Mouse (Mus musculus) ES-E14 (cell line): ENCODE data around the gene Tnfrsf1a. TPM values are rescaled to one million over a fixed set of nuclear protein-coding genes. Genes with fewer than 3 reads are reported as not detected.

Experiments
- DNase-seq: peaks from one replicate; pipeline ENCODE4 v3.0.0-alpha.2; 2013; ENCODE audit warnings: low read depth, low spot score
- H3K27ac ChIP-seq: 2 replicates; pipeline ENCODE4 v1.5.1; 2012; ENCODE audit warnings: low read depth, mild to moderate bottlenecking, low read length, moderate library complexity, mixed read lengths; ENCODE audit not compliant: poor library complexity, insufficient read depth, severe bottlenecking
- H3K36me3 ChIP-seq: 2 replicates; pipeline ENCODE4 v1.6.1; 2012; ENCODE audit warnings: mild to moderate bottlenecking, low read length, moderate library complexity, mixed read lengths; ENCODE audit not compliant: control insufficient read depth, poor library complexity, insufficient read depth, severe bottlenecking
- H3K4me1 ChIP-seq, 2 experiments: fragments of 150-350 bp in 1 of 2; sonication (generic) in 1 of 2; 2 replicates each; pipeline ENCODE4 v1.6.1; 2012; ENCODE audit warnings: low read length in 2 of 2, mild to moderate bottlenecking in 1 of 2, mixed read lengths in 1 of 2; ENCODE audit not compliant: control insufficient read depth in 2 of 2, insufficient read depth in 2 of 2, poor library complexity in 1 of 2
- H3K4me3 ChIP-seq, 2 experiments: fragments of 150-350 bp in 1 of 2; sonication (generic) in 1 of 2; 2 replicates each; pipeline ENCODE4 v1.5.1; 2012; ENCODE audit warnings: low read length in 2 of 2, low read depth in 1 of 2, mild to moderate bottlenecking in 1 of 2, mixed read lengths in 1 of 2; ENCODE audit not compliant: insufficient read depth in 1 of 2, poor library complexity in 1 of 2, severe bottlenecking in 1 of 2
- H3K9ac ChIP-seq: 2 replicates; pipeline ENCODE4 v1.6.1; 2012; ENCODE audit warnings: low read depth, mild to moderate bottlenecking, low read length, mixed read lengths; ENCODE audit not compliant: poor library complexity, insufficient read depth, severe bottlenecking
- H3K9me3 ChIP-seq: fragments of 150-350 bp; sonication (generic); 2 replicates; pipeline ENCODE4 v1.6.1; 2012; ENCODE audit warnings: low read depth, mild to moderate bottlenecking, low read length; ENCODE audit not compliant: control insufficient read depth, insufficient read depth
- CHD2 ChIP-seq: IDR thresholded peaks from 2 replicates; pipeline ENCODE4 v1.6.1; 2014; ENCODE audit warnings: mild to moderate bottlenecking, low read depth, low read length, inconsistent platforms
- HCFC1 ChIP-seq: IDR thresholded peaks from 2 replicates; pipeline ENCODE4 v1.6.1; 2012; ENCODE audit warnings: low read length, inconsistent platforms, borderline replicate concordance; ENCODE audit not compliant: insufficient read depth
- MAFK ChIP-seq: IDR thresholded peaks from 2 replicates; pipeline ENCODE4 v1.6.1; 2014; ENCODE audit warnings: mild to moderate bottlenecking, low read depth, low read length, inconsistent platforms; ENCODE audit not compliant: insufficient read depth
- ZC3H11A ChIP-seq: IDR thresholded peaks from 2 replicates; pipeline ENCODE4 v1.6.1; 2012; ENCODE audit warnings: low read depth, mild to moderate bottlenecking, inconsistent platforms, low read length, borderline replicate concordance
- ZNF384 ChIP-seq: IDR thresholded peaks from 2 replicates; pipeline ENCODE4 v1.6.1; 2012; ENCODE audit warnings: low read depth, low read length, inconsistent platforms
- in situ Hi-C, 2 experiments: fragments of 600-800 bp; cut with MboI; formaldehyde crosslinking; loops; one replicate each; pipeline ENCODE4 v1.15.1; 2025; ENCODE audit warnings: low sequenced_read_pairs in 2 of 2, inconsistent platforms in 1 of 2; ENCODE audit not compliant: unreplicated experiment in 2 of 2
- total RNA-seq: library from RNA; depleted of rRNA; stranded (reverse); fragments of 300-350 nt; gene quantifications from 2 replicates; pipeline ENCODE4 v1.2.3, GENCODE M21; 2012

The Tnfrsf1a gene
- total RNA-seq, 1 experiment = 7.7 TPM

- Histone ChIP-seq H3K27ac (no peak overlapping the region; the same call in 1 of the 2 replicates), H3K9me3 (no peaks in the 10 kb centered on the region), H3K36me3 (peaks cover 8% of the 10 kb centered on the region; the same call in 1 of the 2 replicates), H3K4me3 (peak overlapping the region in 1 of 2 experiments; percentile 11; a peak in 1 of 4 replicates), H3K4me1 (peaks cover 16 to 44% of the 10 kb centered on the region in 2 experiments), H3K9ac (no peak overlapping the region)
- TF ChIP-seq HCFC1 (no peak), ZNF384 (no peak), CHD2 (no peak), ZC3H11A (no peak), MAFK (no peak)
- DNase-seq = no peak
- in situ Hi-C loops = loop anchor here (5.0 to 10.0 kb wide), 2 partner anchors 60 to 238 kb away; no protein-coding TSS in a partner anchor
These were observed 15.3 kb downstream of the Tnfrsf1a start for GRCm38 (mm10) chr6:125364448-125364847.

- TF ChIP-seq ZC3H11A (no peak), CHD2 (no peak), MAFK (no peak), HCFC1 (no peak), ZNF384 (no peak)
- no peak for DNase-seq
- H3K4me1 ChIP-seq = peaks cover 16 to 50% of the 10 kb centered on the region in 2 experiments
- H3K36me3 ChIP-seq = peaks cover 8% of the 10 kb centered on the region; the same call in 1 of the 2 replicates
- no peak overlapping the region for H3K9ac ChIP-seq
- no peak overlapping the region for H3K27ac ChIP-seq
- in situ Hi-C loops = loop anchor here in 1 of 2 experiments (10.0 kb wide), 1 partner anchor 59 kb away; no protein-coding TSS in a partner anchor
- no peak overlapping the region for H3K4me3 ChIP-seq
- H3K9me3 ChIP-seq = no peaks in the 10 kb centered on the region
These were observed 16.4 kb downstream of the Tnfrsf1a start for GRCm38 (mm10) chr6:125365522-125365921.

- H3K4me3 ChIP-seq = no peak overlapping the region
- no peak overlapping the region for H3K9ac ChIP-seq
- H3K4me1 ChIP-seq = peaks cover 18 to 50% of the 10 kb centered on the region in 2 experiments
- no peaks in the 10 kb centered on the region for H3K9me3 ChIP-seq
- peaks cover 6% of the 10 kb centered on the region; the same call in 1 of the 2 replicates for H3K36me3 ChIP-seq
- DNase-seq = no peak
- no peak overlapping the region for H3K27ac ChIP-seq
- in situ Hi-C loops = loop anchor here in 1 of 2 experiments (10.0 kb wide), 1 partner anchor 59 kb away; no protein-coding TSS in a partner anchor
- TF ChIP-seq HCFC1 (no peak), CHD2 (no peak), ZC3H11A (no peak), ZNF384 (no peak), MAFK (no peak)
These were observed 17.0 kb downstream of the Tnfrsf1a start for GRCm38 (mm10) chr6:125366133-125366532.

- no peak overlapping the region for H3K4me3 ChIP-seq
- H3K4me1 ChIP-seq = peaks cover 16 to 45% of the 10 kb centered on the region in 2 experiments
- DNase-seq = no peak
- H3K9me3 ChIP-seq = no peaks in the 10 kb centered on the region
- H3K27ac ChIP-seq = peak overlapping the region; percentile 82
- TF ChIP-seq ZC3H11A = no peak
- H3K36me3 ChIP-seq = peaks cover under 1% of the 10 kb centered on the region; the same call in 1 of the 2 replicates
- in situ Hi-C loops = loop anchor here in 1 of 2 experiments (10.0 kb wide), 1 partner anchor 57 kb away; no protein-coding TSS in a partner anchor
- no peak overlapping the region for H3K9ac ChIP-seq
These were observed 18.7 kb downstream of the Tnfrsf1a start for GRCm38 (mm10) chr6:125367758-125368371.
